Mouse (Mus musculus) liver, adult 2 months (tissue): ENCODE results near the gene Gm44965.

Source experiments
- CTCF ChIP-seq: fragments of 200-500 bp; IDR thresholded peaks from 2 replicates; pipeline ENCODE4 v1.5.1; 2011; ENCODE audit warnings: low read depth, low read length, control low read depth
- POLR2A ChIP-seq: fragments of 200-500 bp; IDR thresholded peaks from 2 replicates; pipeline ENCODE4 v1.6.1; 2011; ENCODE audit warnings: low read length, control low read depth; ENCODE audit not compliant: insufficient read depth; ENCODE audit errors: extremely low read depth

DNA sequence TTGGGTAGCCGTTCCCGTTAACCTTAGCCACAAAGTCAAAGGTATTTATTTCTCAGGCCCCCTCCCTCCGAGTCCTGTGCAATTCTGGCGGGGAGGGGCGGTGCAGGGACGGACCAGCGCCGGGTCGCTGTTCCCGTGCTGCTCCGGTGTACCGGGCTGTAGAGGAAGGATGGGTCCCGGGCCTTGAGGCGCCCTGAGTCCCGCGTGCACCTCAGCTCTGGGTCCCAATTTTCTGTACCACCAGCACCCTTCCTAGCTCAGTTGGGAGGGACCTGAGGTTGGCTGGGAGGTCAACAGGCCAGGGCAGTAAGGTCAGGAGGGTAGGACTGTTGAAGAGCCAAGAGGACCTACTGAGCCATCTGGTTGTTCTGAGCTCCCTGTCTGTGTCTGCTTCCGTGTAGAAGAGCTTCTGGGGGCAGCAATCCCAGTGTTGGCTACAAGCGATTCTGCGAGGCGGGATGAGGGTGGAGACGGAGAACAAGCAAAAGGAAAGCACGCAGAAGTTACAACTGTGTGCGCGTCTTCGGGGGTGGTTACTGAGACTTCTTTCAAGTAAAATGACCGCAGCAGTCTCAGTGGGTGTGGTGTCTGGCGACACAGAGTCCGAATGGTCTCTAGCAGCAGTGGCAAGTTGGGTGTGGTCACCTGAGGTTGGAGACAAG lies 8.5 kb downstream of the Gm44965 start:
- TF ChIP-seq POLR2A, result peak; percentile 25; the same call in 1 of the 2 replicates
- TF ChIP-seq CTCF, result no peak
